In genomic region chr12:77989766-77990165, GRCm38 (mm10) we compare ENCODE assay signal across 17 mouse cellular contexts.
"Had no signal": no experiment of that assay in that cellular context is flagged by ENCODE, and none has a peak within 500 bp of the region (broad histone marks: within the 10 kb centered on the region; RNA-seq: fewer than 3 reads in every experiment).

No protein-coding gene starts in this region.

- ATAC-seq: inflammation-experienced regulatory T-cells, adult 6 months; intestine, embryonic 16.5 days; liver, postnatal 0 days; lung, postnatal 0 days; midbrain, embryonic 15.5 days had no signal

- H3K4me3 ChIP-seq: midbrain, embryonic 12.5 days; midbrain, embryonic 15.5 days; neural tube, embryonic 13.5 days; stomach, embryonic 15.5 days had no signal

- H3K9me3 ChIP-seq: midbrain, embryonic 12.5 days; midbrain, embryonic 15.5 days; neural tube, embryonic 13.5 days; stomach, embryonic 15.5 days had no signal

- H3K9ac ChIP-seq: liver, embryonic 14.5 days; liver, postnatal 0 days; lung, embryonic 14.5 days; midbrain, embryonic 12.5 days; midbrain, embryonic 15.5 days; neural tube, embryonic 13.5 days; stomach, embryonic 15.5 days had no signal

- H3K27ac ChIP-seq: liver, embryonic 14.5 days; macrophage; midbrain, embryonic 12.5 days; midbrain, embryonic 15.5 days; neural tube, embryonic 13.5 days; stomach, embryonic 15.5 days had no signal

- DNase-seq: kidney, postnatal 25 days; liver, postnatal 0 days; lung, embryonic 14.5 days; retina, postnatal 1 day; right cerebral cortex, postnatal 25 days; spleen, adult 18-20 months; thymus, postnatal 25 days had no signal

- H3K27me3 ChIP-seq: midbrain, embryonic 12.5 days; midbrain, embryonic 15.5 days; neural tube, embryonic 13.5 days; stomach, embryonic 15.5 days had no signal

- H3K36me3 ChIP-seq: midbrain, embryonic 12.5 days; midbrain, embryonic 15.5 days; neural tube, embryonic 13.5 days; stomach, embryonic 15.5 days had no signal

- H3K4me1 ChIP-seq: midbrain, embryonic 15.5 days; neural tube, embryonic 13.5 days; stomach, embryonic 15.5 days had no signal

- H3K4me2 ChIP-seq: liver, embryonic 11.5 days; lung, embryonic 14.5 days; midbrain, embryonic 12.5 days; midbrain, embryonic 15.5 days; neural tube, embryonic 13.5 days; stomach, embryonic 15.5 days had no signal
